21 mouse cellular contexts compared by ENCODE assay signal in genomic region chr7:43427406-43427805, GRCm38 (mm10). TPM values are rescaled to one million over a fixed set of nuclear protein-coding genes. Genes with fewer than 3 reads are reported as not detected.
"Had no signal": no experiment of that assay in that cellular context is flagged by ENCODE, and none has a peak within 500 bp of the region (broad histone marks: within the 10 kb centered on the region; RNA-seq: fewer than 3 reads in every experiment).

Gene Lim2 (plus strand): TSS chr7:43427670.

- H3K4me3 ChIP-seq: lung, embryonic 15.5 days; midbrain, embryonic 13.5 days; midbrain, embryonic 15.5 days; neural tube, embryonic 12.5 days; stomach, embryonic 15.5 days had no signal

- H3K4me1 ChIP-seq: lung, embryonic 15.5 days; neural tube, embryonic 12.5 days; stomach, embryonic 15.5 days had no signal

- H3K9ac ChIP-seq: liver, postnatal 0 days; lung, embryonic 15.5 days; midbrain, embryonic 13.5 days; midbrain, embryonic 15.5 days; neural tube, embryonic 12.5 days; stomach, embryonic 15.5 days had no signal

- H3K27ac ChIP-seq: lung, embryonic 15.5 days; macrophage; midbrain, embryonic 13.5 days; midbrain, embryonic 15.5 days; neural tube, embryonic 12.5 days; stomach, embryonic 15.5 days; stomach, postnatal 0 days had no signal

- H3K27me3 ChIP-seq: lung, embryonic 15.5 days; midbrain, embryonic 13.5 days; midbrain, embryonic 15.5 days; neural tube, embryonic 12.5 days; stomach, embryonic 15.5 days had no signal

- H3K36me3 ChIP-seq: lung, embryonic 15.5 days; midbrain, embryonic 13.5 days; midbrain, embryonic 15.5 days; neural tube, embryonic 12.5 days; stomach, embryonic 15.5 days had no signal

- H3K4me2 ChIP-seq: lung, embryonic 15.5 days; midbrain, embryonic 11.5 days; midbrain, embryonic 13.5 days; midbrain, embryonic 15.5 days; neural tube, embryonic 12.5 days; stomach, embryonic 15.5 days had no signal

- ATAC-seq: liver, postnatal 0 days; lung, postnatal 0 days; midbrain, embryonic 15.5 days had no signal

- H3K9me3 ChIP-seq: lung, embryonic 15.5 days; midbrain, embryonic 13.5 days; midbrain, embryonic 15.5 days; neural tube, embryonic 12.5 days; stomach, embryonic 15.5 days had no signal

- DNase-seq: liver, postnatal 0 days; lung, adult 2 months; lung, postnatal 14 days; lung, postnatal 36 days; right cerebral cortex, postnatal 14 days; thymus, adult 2 months; thymus, postnatal 25 days; thymus, postnatal 4 days had no signal

RNA-seq across cellular contexts. Expression of gene Lim2, which starts in this region (rescaled TPM):
- polyA plus RNA-seq: liver, postnatal 0 days; lung, adult 2 months; lung, embryonic 15.5 days; lung, postnatal 0 days; macrophage; midbrain, embryonic 13.5 days; midbrain, embryonic 15.5 days; midbrain, postnatal 0 days; neural tube, embryonic 12.5 days; neural tube, embryonic 14.5 days; testis, adult 2 months; urinary bladder, adult 2 months had no signal
